Mouse (Mus musculus): Measurements from ENCODE around the gene Best3.
"Not testable (repeated sequence)": the region's sequence is repeated elsewhere in the genome, so short reads cannot be mapped to it uniquely, and the experiment has no call there.

GRCm38 (mm10) chr10:117043497-117044166 lies 57.5 kb downstream of the Best3 start:
- not testable (repeated sequence) for TF ChIP-seq CTCF (IDR thresholded peaks at IDR 0.05; ENCODE audit: borderline replicate concordance, insufficient read depth, low read depth, low read length); POLR2A (IDR thresholded peaks at IDR 0.05; ENCODE audit: borderline replicate concordance, insufficient read depth, low read length)

Measured in cerebellum, adult 2 months (tissue).